Mouse (Mus musculus): Measurements from ENCODE around the gene Rreb1. TPM values are rescaled to one million over a fixed set of nuclear protein-coding genes. Genes with fewer than 3 reads are reported as not detected.

Rreb1 gene
- polyA plus RNA-seq, 1 experiment from 2014 or later, result 6.3 TPM

DNA sequence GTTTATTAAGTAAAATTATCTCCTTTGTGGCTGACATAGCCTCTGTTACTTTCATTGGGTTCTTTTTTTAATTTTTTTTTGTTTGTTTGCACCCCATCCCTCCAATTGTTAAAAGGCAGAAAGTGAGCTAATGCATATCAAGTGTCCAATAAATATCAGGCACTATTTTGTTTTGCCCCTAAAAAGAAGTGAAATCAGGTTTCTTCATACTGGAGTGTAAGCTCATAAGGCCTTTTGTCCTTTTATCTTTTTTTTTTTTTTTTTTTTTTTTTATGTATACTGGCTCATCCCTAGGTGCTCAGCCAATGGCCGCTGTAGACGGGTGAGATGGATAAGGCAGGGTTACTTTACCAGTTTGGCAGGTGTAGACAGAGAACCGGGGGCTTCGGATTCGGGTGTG, 70.2 kb downstream of the Rreb1 start:
- Histone ChIP-seq H3K27ac (ENCODE audit: low read depth, low read length) (no peak overlapping the region), H3K36me3 (ENCODE audit: control insufficient read depth, insufficient read depth, low read length) (no peaks in the 10 kb centered on the region), H3K4me3 (ENCODE audit: low read depth, low read length) (no peak overlapping the region), H3K27me3 (ENCODE audit: control insufficient read depth, insufficient read depth, low read length) (no peaks in the 10 kb centered on the region), H3K9ac (ENCODE audit: low read length) (no peak overlapping the region), H3K4me1 (replicated peaks; ENCODE audit: control insufficient read depth, insufficient read depth, low read length) (no peaks in the 10 kb centered on the region), H3K4me2 (ENCODE audit: low read depth, low read length, severe bottlenecking) (no peak overlapping the region), H3K9me3 (ENCODE audit: control insufficient read depth, low read length) (no peaks in the 10 kb centered on the region)
- 79% methylated on average over 5 of the region's 5 CpGs for WGBS
- ATAC-seq (replicated peaks; ENCODE audit: low FRiP score) (no peak), DNase-seq (ENCODE audit: low spot score) (no peak)

DNA sequence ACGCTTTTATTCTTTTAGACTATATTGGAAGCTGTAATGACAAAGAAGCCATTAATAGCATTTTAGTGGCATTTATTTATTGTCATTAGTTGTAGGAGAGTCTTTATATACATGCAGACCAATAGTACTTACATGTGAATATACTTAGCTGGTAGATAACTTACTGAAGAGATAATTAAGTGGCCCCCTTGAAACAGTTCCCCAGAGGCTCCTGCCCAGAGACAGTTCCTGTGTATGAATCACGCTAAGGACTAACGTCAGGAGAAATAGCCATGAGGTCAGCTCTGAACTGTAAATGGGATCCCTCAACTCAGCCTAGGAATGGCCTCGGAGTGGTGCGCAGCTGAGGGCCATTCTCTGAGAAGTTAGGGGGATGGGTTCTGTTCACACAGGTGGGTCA, 73.4 kb downstream of the Rreb1 start:
- WGBS, result 84% methylated on average over 5 of the region's 5 CpGs
- no peaks in the 10 kb centered on the region for H3K9me3 ChIP-seq (ENCODE audit: control insufficient read depth, low read length)
- no peak overlapping the region for H3K27ac ChIP-seq (ENCODE audit: low read depth, low read length)
- H3K4me2 ChIP-seq (ENCODE audit: low read depth, low read length, severe bottlenecking), result no peak overlapping the region
- no peak overlapping the region for H3K9ac ChIP-seq (ENCODE audit: low read length)
- DNase-seq (ENCODE audit: low spot score) (no peak), ATAC-seq (replicated peaks; ENCODE audit: low FRiP score) (no peak)
- no peaks in the 10 kb centered on the region for H3K36me3 ChIP-seq (ENCODE audit: control insufficient read depth, insufficient read depth, low read length)
- H3K27me3 ChIP-seq (ENCODE audit: control insufficient read depth, insufficient read depth, low read length), result no peaks in the 10 kb centered on the region
- H3K4me1 ChIP-seq (replicated peaks; ENCODE audit: control insufficient read depth, insufficient read depth, low read length), result peaks cover 10% of the 10 kb centered on the region; the same call in 1 of the 2 replicates
- H3K4me3 ChIP-seq (ENCODE audit: low read depth, low read length), result no peak overlapping the region

DNA sequence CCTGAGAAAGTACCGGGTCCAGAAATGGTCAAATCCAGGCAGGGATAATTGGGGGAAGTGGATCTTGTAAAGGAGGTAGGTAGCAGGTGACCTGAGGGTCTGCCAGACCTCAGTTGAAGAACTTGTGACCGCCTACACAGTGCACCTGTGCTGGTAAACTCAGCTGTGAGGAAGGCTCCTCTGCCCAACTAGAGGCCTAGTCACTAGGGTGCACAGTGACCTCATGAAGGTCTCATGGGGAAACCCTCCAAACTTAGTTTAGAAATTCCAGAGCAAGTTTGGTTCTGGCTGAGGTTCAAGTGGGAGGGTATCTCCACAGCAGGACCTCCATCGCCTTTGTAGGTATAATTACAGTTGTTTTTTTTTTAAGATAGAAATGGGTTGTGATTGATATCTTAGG, 74.7 kb downstream of the Rreb1 start:
- ATAC-seq (replicated peaks; ENCODE audit: low FRiP score) (no peak), DNase-seq (ENCODE audit: low spot score) (no peak)
- H3K4me2 ChIP-seq (ENCODE audit: low read depth, low read length, severe bottlenecking), result no peak overlapping the region
- H3K4me3 ChIP-seq (ENCODE audit: low read depth, low read length), result no peak overlapping the region
- no peak overlapping the region for H3K27ac ChIP-seq (ENCODE audit: low read depth, low read length)
- H3K9ac ChIP-seq (ENCODE audit: low read length), result no peak overlapping the region
- peaks cover 11% of the 10 kb centered on the region for H3K4me1 ChIP-seq (replicated peaks; ENCODE audit: control insufficient read depth, insufficient read depth, low read length)
- H3K27me3 ChIP-seq (ENCODE audit: control insufficient read depth, insufficient read depth, low read length), result no peaks in the 10 kb centered on the region
- WGBS, result 87% methylated on average over 3 of the region's 3 CpGs
- H3K9me3 ChIP-seq (ENCODE audit: control insufficient read depth, low read length), result no peaks in the 10 kb centered on the region
- H3K36me3 ChIP-seq (ENCODE audit: control insufficient read depth, insufficient read depth, low read length), result no peaks in the 10 kb centered on the region

DNA sequence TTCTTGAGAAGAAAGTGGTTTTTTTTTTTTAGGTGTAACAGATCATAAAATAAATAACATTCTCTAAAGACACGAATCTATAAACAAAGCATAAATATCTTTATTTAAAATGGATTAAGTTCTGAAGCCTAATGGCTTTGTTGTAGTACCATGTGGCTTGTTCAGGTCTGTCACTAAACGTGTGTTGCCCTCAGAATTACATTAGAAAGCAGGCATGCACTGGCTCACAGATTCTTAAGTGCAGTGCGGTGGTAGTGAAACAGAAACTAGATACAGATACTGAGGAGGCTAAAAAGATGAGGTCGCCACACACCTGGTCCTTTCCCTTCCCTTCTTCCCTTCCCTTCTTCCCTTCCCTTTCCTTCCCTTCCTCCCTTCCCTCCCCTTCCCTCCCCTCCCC, 75.2 kb downstream of the Rreb1 start:
- Histone ChIP-seq H3K4me3 (ENCODE audit: low read depth, low read length) (no peak overlapping the region), H3K4me2 (ENCODE audit: low read depth, low read length, severe bottlenecking) (no peak overlapping the region), H3K27me3 (ENCODE audit: control insufficient read depth, insufficient read depth, low read length) (no peaks in the 10 kb centered on the region), H3K4me1 (replicated peaks; ENCODE audit: control insufficient read depth, insufficient read depth, low read length) (peaks cover 17% of the 10 kb centered on the region), H3K36me3 (ENCODE audit: control insufficient read depth, insufficient read depth, low read length) (no peaks in the 10 kb centered on the region), H3K9ac (ENCODE audit: low read length) (no peak overlapping the region), H3K9me3 (ENCODE audit: control insufficient read depth, low read length) (no peaks in the 10 kb centered on the region), H3K27ac (ENCODE audit: low read depth, low read length) (no peak overlapping the region)
- DNase-seq (ENCODE audit: low spot score) (no peak), ATAC-seq (replicated peaks; ENCODE audit: low FRiP score) (no peak)
- 54% methylated on average over 4 of the region's 4 CpGs for WGBS

DNA sequence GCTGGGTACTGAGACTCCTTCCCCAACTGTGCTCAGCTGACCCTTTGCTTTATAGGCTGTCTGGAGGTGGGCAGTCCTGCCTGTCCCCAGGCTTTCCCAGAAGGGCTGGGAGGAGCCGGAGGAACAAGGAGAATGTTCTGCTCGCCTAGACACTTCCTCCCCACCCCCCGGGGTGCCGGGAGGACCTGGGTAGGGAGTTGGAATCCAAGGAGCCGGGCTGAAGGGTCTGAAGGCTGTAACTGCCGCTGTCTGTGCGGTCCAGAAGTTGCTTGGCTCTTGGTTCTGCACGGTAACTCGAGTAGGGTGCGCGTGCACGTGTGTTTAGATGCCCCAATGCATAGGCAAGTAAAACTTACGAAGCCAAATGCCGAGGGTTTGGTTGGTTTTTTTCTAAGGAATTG, 75.8 kb downstream of the Rreb1 start:
- 0 out of 2 replicates have a peak overlapping the region, but pooled peaks have one; percentile 24 for H3K9ac ChIP-seq (ENCODE audit: low read length)
- 2% methylated on average over 14 of the region's 14 CpGs for WGBS
- H3K27ac ChIP-seq (ENCODE audit: low read depth, low read length), result no peak overlapping the region
- H3K4me1 ChIP-seq (replicated peaks; ENCODE audit: control insufficient read depth, insufficient read depth, low read length), result peaks cover 18% of the 10 kb centered on the region
- ATAC-seq (replicated peaks; ENCODE audit: low FRiP score), result no peak
- peak overlapping the region; percentile 41; the same call in 1 of the 2 replicates for H3K4me2 ChIP-seq (ENCODE audit: low read depth, low read length, severe bottlenecking)
- DNase-seq (ENCODE audit: low spot score), result peak; percentile 59
- no peaks in the 10 kb centered on the region for H3K27me3 ChIP-seq (ENCODE audit: control insufficient read depth, insufficient read depth, low read length)
- no peaks in the 10 kb centered on the region for H3K36me3 ChIP-seq (ENCODE audit: control insufficient read depth, insufficient read depth, low read length)
- no peaks in the 10 kb centered on the region for H3K9me3 ChIP-seq (ENCODE audit: control insufficient read depth, low read length)
- no peak overlapping the region for H3K4me3 ChIP-seq (ENCODE audit: low read depth, low read length)

DNA sequence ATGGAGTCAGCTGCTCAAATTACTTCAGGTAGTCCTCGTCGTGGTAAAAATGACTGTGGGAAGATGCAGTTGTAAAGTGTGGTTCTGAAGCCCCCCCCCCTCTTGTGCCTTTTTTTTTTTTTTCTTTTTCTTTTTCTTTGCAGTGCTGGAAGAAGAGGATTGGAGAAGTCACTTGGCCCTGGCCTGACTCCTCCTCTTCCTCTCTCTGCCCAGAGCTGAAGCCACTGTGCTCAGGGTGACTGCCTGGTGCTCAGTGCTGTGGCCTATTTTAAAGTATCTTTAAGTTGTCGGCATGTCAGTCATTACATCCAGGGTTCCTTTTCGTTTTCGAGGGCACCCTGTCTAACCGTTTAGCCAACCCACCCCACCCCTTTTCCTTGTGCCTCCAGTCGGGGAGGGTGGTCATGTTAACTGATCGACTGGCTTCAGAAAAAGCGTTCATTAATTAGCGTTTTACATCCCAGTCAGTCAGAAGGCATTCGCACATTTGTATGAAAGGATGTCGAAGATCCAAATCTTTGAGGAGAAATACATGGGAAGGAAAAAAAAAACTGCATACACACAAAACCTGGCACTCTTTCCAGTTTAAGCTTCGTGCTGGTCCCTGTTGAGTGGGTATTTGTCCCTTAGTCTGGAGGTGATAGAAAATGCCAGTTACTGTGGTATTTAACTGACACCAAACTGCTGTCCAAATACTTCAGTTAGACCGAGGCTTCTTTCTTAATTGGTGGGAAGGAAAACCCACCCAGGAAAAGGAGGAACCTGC, 76.4 kb downstream of the Rreb1 start:
- 12% methylated on average over 14 of the region's 14 CpGs for WGBS
- ATAC-seq (replicated peaks; ENCODE audit: low FRiP score), result no peak
- Histone ChIP-seq H3K27me3 (ENCODE audit: control insufficient read depth, insufficient read depth, low read length) (no peaks in the 10 kb centered on the region), H3K4me1 (replicated peaks; ENCODE audit: control insufficient read depth, insufficient read depth, low read length) (peaks cover 18% of the 10 kb centered on the region), H3K9ac (ENCODE audit: low read length) (no peak overlapping the region), H3K9me3 (ENCODE audit: control insufficient read depth, low read length) (no peaks in the 10 kb centered on the region), H3K4me3 (ENCODE audit: low read depth, low read length) (no peak overlapping the region), H3K36me3 (ENCODE audit: control insufficient read depth, insufficient read depth, low read length) (no peaks in the 10 kb centered on the region), H3K4me2 (ENCODE audit: low read depth, low read length, severe bottlenecking) (peak overlapping the region; percentile 41; the same call in 1 of the 2 replicates), H3K27ac (ENCODE audit: low read depth, low read length) (no peak overlapping the region)
- no peak for DNase-seq (ENCODE audit: low spot score)

DNA sequence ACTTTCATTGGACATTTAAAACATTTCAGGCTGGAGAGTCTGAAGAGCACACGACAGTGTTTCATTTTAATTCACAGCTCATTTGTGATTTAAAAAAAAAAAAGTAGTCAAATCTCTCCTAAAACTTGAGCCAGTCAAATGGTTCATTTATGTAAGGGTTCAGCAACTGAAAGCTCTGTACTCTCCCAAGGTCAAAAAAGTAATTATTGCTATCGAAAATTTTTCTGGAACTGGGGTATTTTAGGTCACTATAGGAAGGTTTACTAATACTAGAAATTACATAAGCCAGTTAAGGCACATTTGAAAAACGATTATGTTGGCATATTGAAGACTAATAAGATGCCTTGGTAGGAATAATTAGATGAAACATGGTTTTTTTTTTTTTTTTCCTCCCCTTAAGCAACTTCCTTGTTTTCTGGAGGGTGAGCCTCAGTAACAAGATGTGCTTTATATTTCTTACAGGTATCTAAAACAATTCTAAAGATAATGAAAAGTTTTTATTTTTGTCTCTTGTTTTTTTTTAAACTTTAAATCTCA, 77.1 kb downstream of the Rreb1 start:
- Histone ChIP-seq H3K4me3 (ENCODE audit: low read depth, low read length) (no peak overlapping the region), H3K36me3 (ENCODE audit: control insufficient read depth, insufficient read depth, low read length) (no peaks in the 10 kb centered on the region), H3K9ac (ENCODE audit: low read length) (no peak overlapping the region), H3K27ac (ENCODE audit: low read depth, low read length) (no peak overlapping the region), H3K4me2 (ENCODE audit: low read depth, low read length, severe bottlenecking) (no peak overlapping the region), H3K4me1 (replicated peaks; ENCODE audit: control insufficient read depth, insufficient read depth, low read length) (peaks cover 18% of the 10 kb centered on the region), H3K9me3 (ENCODE audit: control insufficient read depth, low read length) (no peaks in the 10 kb centered on the region), H3K27me3 (ENCODE audit: control insufficient read depth, insufficient read depth, low read length) (no peaks in the 10 kb centered on the region)
- DNase-seq (ENCODE audit: low spot score) (no peak), ATAC-seq (replicated peaks; ENCODE audit: low FRiP score) (no peak)
- 59% methylated on average over 3 of the region's 3 CpGs for WGBS

DNA sequence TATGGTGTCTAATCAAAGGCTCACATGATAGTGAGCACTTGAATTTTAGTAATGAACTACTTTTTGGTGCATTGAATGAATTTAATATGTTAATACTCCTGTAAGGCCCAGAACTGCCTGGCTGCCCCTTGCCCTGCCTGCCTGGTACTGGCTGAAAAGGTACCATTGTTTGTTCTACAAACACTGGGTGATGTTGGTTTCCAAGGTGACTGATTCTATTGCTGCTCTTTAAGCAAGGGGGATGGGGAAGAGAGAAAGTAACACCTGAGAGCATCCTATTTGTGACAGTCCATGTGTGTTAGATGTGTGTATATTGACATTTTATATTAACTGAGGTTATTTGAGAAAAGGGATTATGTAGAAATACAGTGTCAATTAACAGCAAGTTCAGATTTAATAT, 77.6 kb downstream of the Rreb1 start:
- H3K9me3 ChIP-seq (ENCODE audit: control insufficient read depth, low read length), result no peaks in the 10 kb centered on the region
- H3K27ac ChIP-seq (ENCODE audit: low read depth, low read length), result no peak overlapping the region
- H3K27me3 ChIP-seq (ENCODE audit: control insufficient read depth, insufficient read depth, low read length), result no peaks in the 10 kb centered on the region
- no peak overlapping the region for H3K9ac ChIP-seq (ENCODE audit: low read length)
- H3K4me2 ChIP-seq (ENCODE audit: low read depth, low read length, severe bottlenecking), result no peak overlapping the region
- ATAC-seq (replicated peaks; ENCODE audit: low FRiP score) (no peak), DNase-seq (ENCODE audit: low spot score) (no peak)
- H3K36me3 ChIP-seq (ENCODE audit: control insufficient read depth, insufficient read depth, low read length), result no peaks in the 10 kb centered on the region
- no peak overlapping the region for H3K4me3 ChIP-seq (ENCODE audit: low read depth, low read length)
- H3K4me1 ChIP-seq (replicated peaks; ENCODE audit: control insufficient read depth, insufficient read depth, low read length), result peaks cover 18% of the 10 kb centered on the region

DNA sequence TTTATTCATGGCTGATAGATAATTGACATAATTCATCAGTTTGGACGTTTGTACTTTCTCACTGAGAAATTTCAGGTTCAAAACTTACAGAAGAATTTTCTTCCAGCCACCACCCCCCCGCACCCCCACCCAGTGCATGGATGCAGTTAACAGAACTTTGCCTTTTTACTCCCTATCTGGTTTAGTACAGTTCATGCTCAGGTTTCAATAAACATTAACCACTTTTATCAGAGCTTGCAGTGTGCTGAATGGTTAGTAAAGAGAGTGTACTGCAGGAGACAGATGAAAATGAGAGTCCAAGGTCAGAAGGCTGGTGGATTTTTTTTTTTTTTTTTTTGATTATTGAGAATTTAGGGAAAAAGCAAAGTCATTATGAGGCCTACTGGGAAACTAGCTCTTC, 78.3 kb downstream of the Rreb1 start:
- ATAC-seq (replicated peaks; ENCODE audit: low FRiP score) (no peak), DNase-seq (ENCODE audit: low spot score) (no peak)
- H3K9me3 ChIP-seq (ENCODE audit: control insufficient read depth, low read length), result no peaks in the 10 kb centered on the region
- H3K27ac ChIP-seq (ENCODE audit: low read depth, low read length), result no peak overlapping the region
- no peaks in the 10 kb centered on the region for H3K36me3 ChIP-seq (ENCODE audit: control insufficient read depth, insufficient read depth, low read length)
- H3K4me2 ChIP-seq (ENCODE audit: low read depth, low read length, severe bottlenecking), result no peak overlapping the region
- no peak overlapping the region for H3K4me3 ChIP-seq (ENCODE audit: low read depth, low read length)
- peaks cover 19% of the 10 kb centered on the region for H3K4me1 ChIP-seq (replicated peaks; ENCODE audit: control insufficient read depth, insufficient read depth, low read length)
- H3K27me3 ChIP-seq (ENCODE audit: control insufficient read depth, insufficient read depth, low read length), result no peaks in the 10 kb centered on the region
- WGBS, result 62% methylated on average over 2 of the region's 2 CpGs
- no peak overlapping the region for H3K9ac ChIP-seq (ENCODE audit: low read length)
